Mouse (Mus musculus) kidney, embryonic 16.5 days (tissue): Measurements from ENCODE around the gene Neu4. TPM values are rescaled to one million over a fixed set of nuclear protein-coding genes. Genes with fewer than 3 reads are reported as not detected.
A peak's percentile ranks its signal among the peaks of the same experiment; 100 is the strongest.
"Not testable (repeated sequence)": the region's sequence is repeated elsewhere in the genome, so short reads cannot be mapped to it uniquely, and the experiment has no call there.

Experiments
- ATAC-seq: fragments of 200-750 bp; cut with Nextera tagmentation; 2 replicates; pipeline ENCODE4 v1.8.0; 2017; ENCODE audit warnings: moderate TSS enrichment; ENCODE audit not compliant: low FRiP score, low TSS enrichment
- H3K27ac ChIP-seq: fragments of 300-500 bp; sonication (generic); 2 replicates; pipeline ENCODE4 v1.5.1; 2014; ENCODE audit warnings: low read length
- H3K27me3 ChIP-seq: fragments of 300-500 bp; sonication (generic); 2 replicates; pipeline ENCODE4 v1.6.1; 2014; ENCODE audit warnings: low read length, control low read depth, mixed read lengths; ENCODE audit not compliant: insufficient read depth
- H3K36me3 ChIP-seq: fragments of 300-500 bp; sonication (generic); 2 replicates; pipeline ENCODE4 v1.6.1; 2014; ENCODE audit warnings: low read length, control low read depth, mixed read lengths; ENCODE audit not compliant: insufficient read depth
- H3K4me1 ChIP-seq: fragments of 300-500 bp; sonication (generic); 2 replicates; pipeline ENCODE4 v1.6.1; 2014; ENCODE audit warnings: low read length, control low read depth, mixed read lengths; ENCODE audit not compliant: insufficient read depth
- H3K4me2 ChIP-seq: fragments of 300-500 bp; sonication (generic); replicated peaks from 2 replicates; pipeline ENCODE4 v1.6.1; 2014; ENCODE audit warnings: low read depth, low read length
- H3K4me3 ChIP-seq: fragments of 300-500 bp; sonication (generic); 2 replicates; pipeline ENCODE4 v1.5.1; 2014; ENCODE audit warnings: mild to moderate bottlenecking, low read length
- H3K9ac ChIP-seq: fragments of 300-500 bp; sonication (generic); replicated peaks from 2 replicates; pipeline ENCODE4 v1.6.1; 2014; ENCODE audit warnings: low read length
- H3K9me3 ChIP-seq: fragments of 300-500 bp; sonication (generic); 2 replicates; pipeline ENCODE4 v1.6.1; 2016; ENCODE audit warnings: low read length, control low read depth
- WGBS: fragments of 180-500 bp; shearing (Covaris S2); extraction: QIAGEN DNeasy Blood & Tissue Kit; methylation state at CpG from one replicate; pipeline ENCODE4 v1.1.7; 2014; 5-methylcytosine and 5-hydroxymethylcytosine counted together
- polyA plus RNA-seq: library from polyadenylated mRNA; unstranded; fragments of >200 nt; fragmentation: Nextera tagmentation; extraction: Ambion mirVana; gene quantifications from 2 replicates; pipeline ENCODE4 v1.2.1, GENCODE M21; 2015

Gene Neu4
- not detected in 2 replicates for polyA plus RNA-seq

- 87% methylated on average over 6 of the region's 6 CpGs for WGBS
- H3K4me1 ChIP-seq = no peaks in the 10 kb centered on the region
These were observed at the start of gene Neu4 for GRCm38 (mm10) chr1:94020151-94020550. Gene Neu4 (plus strand): TSS chr1:94020451.

GRCm38 (mm10) chr1:93970797-93971196 lies 49.5 kb upstream of the Neu4 start:
- H3K9ac ChIP-seq, H3K4me1 ChIP-seq, H3K27ac ChIP-seq, ATAC-seq, H3K36me3 ChIP-seq, H3K4me3 ChIP-seq, H3K4me2 ChIP-seq, H3K9me3 ChIP-seq, H3K27me3 ChIP-seq: not testable (repeated sequence)
- WGBS = no CpG with 5 or more reads among the region's 4 CpGs

More at GRCm38 (mm10) chr1:94020151-94020550, at the start of gene Neu4:
- Histone ChIP-seq H3K27me3 (no peaks in the 10 kb centered on the region), H3K9me3 (no peaks in the 10 kb centered on the region), H3K27ac (no peak within 1 kb of the TSS), H3K9ac (no peak within 1 kb of the TSS), H3K4me2 (no peak within 1 kb of the TSS), H3K4me3 (no peak within 1 kb of the TSS), H3K36me3 (no peaks in the 10 kb centered on the region)
- no peak for ATAC-seq

DNA sequence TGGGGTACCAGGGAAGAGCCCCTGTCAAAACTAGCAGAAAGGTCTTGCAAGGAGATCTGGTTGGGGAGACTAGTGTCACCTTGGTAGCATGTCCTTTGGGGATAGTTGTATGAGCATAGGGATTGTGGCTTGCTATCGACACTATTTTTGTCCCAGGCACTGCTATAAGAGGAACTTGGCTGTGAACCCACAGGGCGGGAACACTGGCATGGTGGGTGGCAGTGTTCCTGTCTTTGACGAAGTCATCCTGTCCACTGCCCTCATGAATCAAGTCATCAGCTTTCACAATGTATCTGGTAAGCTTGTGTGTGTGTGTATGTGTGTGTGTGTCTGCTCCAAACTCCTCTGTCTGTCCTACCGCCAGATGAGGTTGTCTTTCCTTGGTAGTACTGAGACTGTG lies 44.5 kb upstream of the Neu4 start:
- no CpG with 5 or more reads among the region's 4 CpGs for WGBS

DNA sequence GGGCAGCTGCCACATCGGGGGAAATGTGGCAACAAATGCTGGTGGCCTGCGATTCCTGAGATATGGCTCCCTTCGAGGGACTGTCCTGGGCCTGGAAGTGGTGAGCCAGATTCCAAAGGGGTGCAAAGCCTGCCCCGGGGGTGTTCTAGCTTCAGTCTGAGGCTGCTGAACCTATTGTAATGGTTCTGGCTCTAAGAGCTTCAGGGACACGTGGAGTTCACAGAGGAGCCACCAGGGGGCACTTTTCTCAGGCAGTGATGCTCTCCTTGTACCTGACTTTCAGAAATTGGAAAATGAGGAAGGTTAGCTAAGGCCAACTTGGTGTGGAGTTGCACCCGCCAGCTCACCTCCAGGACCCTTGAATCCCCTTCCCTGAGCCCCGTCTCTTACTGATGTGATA lies 42.0 kb upstream of the Neu4 start:
- H3K27me3 ChIP-seq, H3K36me3 ChIP-seq, H3K4me2 ChIP-seq, H3K9ac ChIP-seq, H3K4me1 ChIP-seq, H3K9me3 ChIP-seq, H3K4me3 ChIP-seq, ATAC-seq, H3K27ac ChIP-seq: not testable (repeated sequence)
- WGBS = no CpG with 5 or more reads among the region's 7 CpGs

More for the DNA sequence above, 44.5 kb upstream of the Neu4 start:
- not testable (repeated sequence) for H3K4me3 ChIP-seq, H3K4me1 ChIP-seq, H3K27me3 ChIP-seq, H3K27ac ChIP-seq, H3K9ac ChIP-seq, H3K4me2 ChIP-seq, ATAC-seq, H3K36me3 ChIP-seq, H3K9me3 ChIP-seq

GRCm38 (mm10) chr1:93980932-93981331 lies 39.3 kb upstream of the Neu4 start:
- H3K4me2 ChIP-seq, H3K27ac ChIP-seq, H3K27me3 ChIP-seq, H3K9me3 ChIP-seq, H3K9ac ChIP-seq, H3K4me1 ChIP-seq, H3K36me3 ChIP-seq, H3K4me3 ChIP-seq: not testable (repeated sequence)
- peak; percentile 79 for ATAC-seq
- no CpG with 5 or more reads among the region's 2 CpGs for WGBS

DNA sequence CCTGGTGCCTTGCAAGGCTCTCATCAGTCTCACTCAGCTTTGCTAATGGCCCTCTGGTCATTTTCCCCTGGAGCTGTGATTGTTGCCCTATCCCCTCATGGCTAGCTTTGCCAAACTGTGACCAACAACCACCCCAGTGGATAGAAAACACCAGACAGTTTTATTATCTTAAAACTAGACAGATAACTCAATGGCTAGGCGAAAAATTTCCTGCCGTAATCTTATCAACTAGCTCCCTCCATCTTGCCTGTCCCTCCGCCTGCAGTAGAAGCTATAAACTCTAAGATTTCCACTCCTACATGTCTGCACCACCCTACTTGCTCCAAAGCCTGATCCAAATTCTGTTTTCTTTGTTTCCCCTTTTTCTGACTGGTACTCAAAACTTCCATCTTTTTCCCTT lies 34.1 kb upstream of the Neu4 start:
- 87% methylated on average over 3 of the region's 3 CpGs for WGBS
- no peaks in the 10 kb centered on the region for H3K9me3 ChIP-seq
- H3K27me3 ChIP-seq = no peaks in the 10 kb centered on the region
- no peaks in the 10 kb centered on the region for H3K36me3 ChIP-seq
- no peak overlapping the region for H3K4me2 ChIP-seq
- no peak for ATAC-seq
- H3K27ac ChIP-seq = no peak overlapping the region
- no peaks in the 10 kb centered on the region for H3K4me1 ChIP-seq
- no peak overlapping the region for H3K4me3 ChIP-seq
- H3K9ac ChIP-seq = no peak overlapping the region

DNA sequence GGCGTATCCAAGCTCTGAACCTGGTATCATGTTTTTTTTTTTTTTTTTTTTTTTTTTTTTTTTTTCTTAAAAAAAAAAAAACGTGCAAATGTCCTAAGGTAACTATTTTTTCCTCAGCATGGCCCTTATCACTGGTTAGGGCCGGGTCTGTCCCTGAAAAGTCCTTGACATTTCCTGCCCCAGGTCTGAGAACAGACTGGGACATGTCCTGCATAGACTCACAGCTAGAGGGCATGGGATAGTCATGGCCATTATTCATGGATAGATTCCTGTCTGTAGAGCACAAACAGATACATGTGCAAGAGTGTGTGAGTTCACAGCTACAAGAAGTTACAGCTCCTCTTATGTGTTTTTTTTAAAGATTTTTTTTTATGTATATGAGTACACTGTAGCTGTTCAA lies 31.5 kb upstream of the Neu4 start:
- H3K9ac ChIP-seq = no peak overlapping the region
- WGBS = 70% methylated on average over 3 of the region's 3 CpGs
- no peaks in the 10 kb centered on the region for H3K36me3 ChIP-seq
- H3K4me2 ChIP-seq = no peak overlapping the region
- no peaks in the 10 kb centered on the region for H3K4me1 ChIP-seq
- H3K4me3 ChIP-seq = no peak overlapping the region
- H3K27me3 ChIP-seq = no peaks in the 10 kb centered on the region
- no peaks in the 10 kb centered on the region for H3K9me3 ChIP-seq
- H3K27ac ChIP-seq = no peak overlapping the region
- ATAC-seq = no peak

GRCm38 (mm10) chr1:93990209-93990608 lies 30.0 kb upstream of the Neu4 start, which contains the start of gene Gal3st2c:
Gene Gal3st2c (plus strand): TSS chr1:93990509.
- not testable (repeated sequence) for H3K27me3 ChIP-seq, H3K9me3 ChIP-seq, H3K4me3 ChIP-seq, H3K4me2 ChIP-seq, H3K4me1 ChIP-seq, ATAC-seq, H3K36me3 ChIP-seq, H3K9ac ChIP-seq, H3K27ac ChIP-seq
- WGBS = 88% methylated on average over 7 of the region's 8 CpGs

DNA sequence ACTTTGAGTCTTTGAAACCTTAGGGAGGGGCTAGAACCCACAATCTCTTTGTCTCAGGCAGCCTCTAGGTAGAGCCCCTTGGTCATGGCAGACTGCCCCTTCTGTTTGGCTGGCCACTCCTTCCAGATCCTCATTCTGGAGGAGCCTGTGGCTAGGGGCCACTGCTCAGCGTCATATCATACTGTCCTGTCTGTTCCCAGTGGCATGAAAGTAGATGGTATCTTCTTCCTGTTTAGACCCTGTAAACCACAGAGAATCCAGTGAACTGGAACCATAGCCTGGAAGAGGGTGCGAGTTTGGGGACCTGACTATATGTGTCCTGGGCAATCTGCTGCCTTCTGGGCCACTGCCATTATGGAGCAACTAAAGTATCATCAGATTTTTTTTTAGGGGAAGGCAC lies 29.2 kb upstream of the Neu4 start:
- not testable (repeated sequence) for ATAC-seq, H3K27me3 ChIP-seq, H3K27ac ChIP-seq, H3K9me3 ChIP-seq, H3K9ac ChIP-seq, H3K4me1 ChIP-seq, H3K4me2 ChIP-seq, H3K4me3 ChIP-seq, H3K36me3 ChIP-seq
- 51% methylated on average over 2 of the region's 2 CpGs for WGBS

GRCm38 (mm10) chr1:93991491-93991890 lies 28.8 kb upstream of the Neu4 start:
- H3K4me1 ChIP-seq, H3K9me3 ChIP-seq, H3K4me3 ChIP-seq, H3K9ac ChIP-seq, ATAC-seq, H3K4me2 ChIP-seq, H3K27ac ChIP-seq, H3K36me3 ChIP-seq, H3K27me3 ChIP-seq: not testable (repeated sequence)
- 89% methylated on average over 3 of the region's 3 CpGs for WGBS

DNA sequence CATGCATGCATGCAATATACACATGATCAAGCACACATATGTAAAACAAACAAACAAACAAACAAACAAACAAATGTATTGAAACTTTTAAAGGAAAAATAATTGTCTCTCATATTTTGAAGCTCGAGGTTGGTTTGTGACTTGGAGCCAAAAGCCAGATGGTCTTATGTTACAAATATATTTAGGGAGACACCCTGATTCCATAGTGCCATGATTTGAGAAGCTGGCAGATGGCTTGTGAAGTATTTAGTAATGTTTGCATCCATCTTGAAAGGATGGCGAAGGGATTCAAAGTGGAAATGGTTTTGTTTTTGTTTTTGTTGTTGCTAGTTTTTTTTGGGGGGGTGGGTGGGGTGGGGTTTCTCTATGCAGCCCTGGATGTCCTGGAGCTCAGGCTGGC lies 19.2 kb upstream of the Neu4 start:
- Histone ChIP-seq H3K9me3 (no peaks in the 10 kb centered on the region), H3K4me2 (no peak overlapping the region), H3K4me3 (no peak overlapping the region), H3K27me3 (no peaks in the 10 kb centered on the region), H3K9ac (no peak overlapping the region), H3K27ac (no peak overlapping the region), H3K4me1 (no peaks in the 10 kb centered on the region), H3K36me3 (no peaks in the 10 kb centered on the region)
- WGBS = 83% methylated on average over 2 of the region's 2 CpGs
- ATAC-seq = no peak
